In the genomic region with DNA sequence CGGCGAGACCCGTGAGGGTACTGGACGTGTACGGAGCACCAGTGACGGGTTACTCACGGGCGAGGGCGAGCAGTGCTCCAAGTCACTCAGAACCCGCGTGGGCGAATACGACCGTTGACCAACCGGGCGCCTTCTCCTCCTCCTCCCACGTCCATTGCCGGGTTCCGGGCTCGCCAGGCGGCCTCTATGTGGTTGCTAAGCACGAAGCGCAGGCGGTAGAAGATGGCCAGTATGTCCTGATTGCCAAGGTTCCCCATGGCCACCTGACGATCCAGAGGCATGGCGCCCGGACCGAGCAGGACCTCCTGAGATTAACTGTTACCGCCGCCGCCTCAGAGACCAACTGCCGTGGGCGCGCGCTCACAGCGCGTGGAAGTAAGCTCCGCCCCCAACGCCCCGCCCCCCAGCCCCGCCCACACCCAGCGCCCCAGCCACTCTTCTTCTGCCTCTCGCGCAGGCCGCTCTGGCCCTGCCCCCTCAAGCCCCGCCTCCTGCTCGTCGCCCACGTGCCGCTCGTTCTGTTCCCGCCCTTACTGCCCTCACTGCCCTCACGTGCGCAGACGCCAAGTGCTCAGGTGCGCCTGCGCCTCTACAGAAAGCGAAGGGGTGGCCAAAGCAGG, we compare ENCODE assay signal across 8 mouse cellular contexts. TPM values are rescaled to one million over a fixed set of nuclear protein-coding genes. Genes with fewer than 3 reads are reported as not detected.
DNase-seq lines count a peak whose midpoint lies in the region; ATAC-seq and TF ChIP-seq lines count a peak whose summit lies in the region.

No protein-coding gene starts in this region.

- CTCF ChIA-PET in Patski (lab: Charles Lee) = no interaction called here

- no peak overlapping the region for H3K27ac ChIP-seq in hindbrain, embryonic 11.5 days (ENCODE audit: low read depth, low read length)

- H3K4me2 ChIP-seq in hindbrain, embryonic 11.5 days (replicated peaks; ENCODE audit: low read depth, low read length) = peak overlapping the region; percentile 43

- POLR2A ChIA-PET in Patski (lab: Charles Lee) = interaction anchor here (1.4 kb wide), 1 partner anchor 193 kb away, joined by 3 read pairs; no protein-coding TSS in a partner anchor

- in situ Hi-C loops in Patski (cut with MboI; ENCODE audit: low pct_unique_long_range_greater_than_20kb) = no loop called here

- TF ChIP-seq CTCF in Patski (IDR thresholded peaks at IDR 0.05) = no peak

- no peaks in the 10 kb centered on the region for H3K4me1 ChIP-seq in hindbrain, embryonic 11.5 days (replicated peaks; ENCODE audit: control insufficient read depth, insufficient read depth, low read length)

- peak overlapping the region; percentile 4 for H3K4me3 ChIP-seq in hindbrain, embryonic 11.5 days (ENCODE audit: low read depth, low read length)

- H3K27me3 ChIP-seq in Patski = no peaks in the 10 kb centered on the region
- peaks cover 2% of the 10 kb centered on the region; the same call in 1 of the 2 replicates for H3K27me3 ChIP-seq in hindbrain, embryonic 11.5 days (ENCODE audit: control insufficient read depth, insufficient read depth, low read length)

- peak; percentile 44 for ATAC-seq in Patski
- ATAC-seq in hindbrain, embryonic 11.5 days (ENCODE audit: low FRiP score) = peak; percentile 54

- 30% methylated on average over 51 of the region's 58 CpGs for WGBS in hindbrain, embryonic 11.5 days

- no peak overlapping the region for H3K9ac ChIP-seq in hindbrain, embryonic 11.5 days (ENCODE audit: low read depth, low read length)

- H3K9me3 ChIP-seq in hindbrain, embryonic 11.5 days (ENCODE audit: control insufficient read depth, low read length) = no peaks in the 10 kb centered on the region

- no peak for DNase-seq in Patski (ENCODE audit: low read depth, low spot score)
- DNase-seq in cerebellum, adult 9-10 months = peak; percentile 41
- peak; percentile 56 for DNase-seq in forelimb bud, embryonic 11.5 days (ENCODE audit: low read depth, low spot score)
- DNase-seq in hindbrain, embryonic 11.5 days (ENCODE audit: low spot score) = peak; percentile 58
- peak; percentile 36 to 43 for DNase-seq in layer of hippocampus, postnatal 14 days (ENCODE audit: low spot score in 2 of 2)
- peak; percentile 85 for DNase-seq in lung, postnatal 14 days
- peak; percentile 49 for DNase-seq in retina, embryonic 14.5 days (ENCODE audit: low spot score)
- peak; percentile 23 to 52 for DNase-seq in thymus, postnatal 36 days

- no peaks in the 10 kb centered on the region for H3K36me3 ChIP-seq in hindbrain, embryonic 11.5 days (ENCODE audit: control insufficient read depth, insufficient read depth, low read length)

RNA-seq across cellular contexts. Expression of a gene that starts 17.0 kb away (rescaled TPM):
- polyA plus RNA-seq in Patski (2021) = 43.5 TPM
- 38.6 and 40.1 TPM in 2 replicates for polyA plus RNA-seq in hindbrain, embryonic 11.5 days (2014; fragmentation: Nextera tagmentation; extraction: Ambion mirVana)
- 10 to 100 TPM; 17.1 to 21.1 TPM for total RNA-seq in layer of hippocampus, postnatal 14 days (2021)
